Mouse (Mus musculus): ENCODE data around the gene Pitpnc1. TPM values are rescaled to one million over a fixed set of nuclear protein-coding genes. Genes with fewer than 3 reads are reported as not detected.
A peak's percentile ranks its signal among the peaks of the same experiment; 100 is the strongest.

The Pitpnc1 gene
- total and polyA plus RNA-seq, 2 experiments, result 3.5 to 9.4 TPM

DNA sequence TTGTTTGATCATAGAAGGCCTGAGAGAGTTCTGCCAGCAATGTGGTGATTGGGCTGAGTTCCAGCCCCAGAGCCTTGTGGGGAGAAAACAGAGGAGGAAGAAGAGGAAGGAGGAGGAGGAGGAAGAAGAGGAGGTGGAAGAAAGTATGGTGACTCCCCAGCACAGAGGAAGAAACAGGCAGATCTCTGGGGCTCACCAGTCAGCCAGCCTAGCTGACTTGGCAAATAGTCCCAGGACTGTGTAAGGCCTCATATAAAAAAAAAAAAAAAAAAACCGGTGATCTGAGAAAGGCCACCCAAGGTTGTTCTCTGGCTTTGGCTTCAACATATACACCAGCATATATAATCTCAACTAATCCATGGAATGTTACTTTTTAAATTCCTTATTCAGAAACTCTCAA, 4.5 kb downstream of the Pitpnc1 start:
- TF ChIP-seq POLR2A (IDR thresholded peaks at IDR 0.05; ENCODE audit: extremely low read depth, insufficient read depth, low read length), result no peak
- TF ChIP-seq CTCF (IDR thresholded peaks at IDR 0.05; ENCODE audit: low read depth, low read length), result no peak
- 0% methylated on average over 1 of the region's 1 CpGs for WGBS
- no peak overlapping the region; the same call in 1 of the 2 replicates for H3K4me3 ChIP-seq (ENCODE audit: insufficient read depth, low read depth, low read length)
- no peaks in the 10 kb centered on the region for H3K27me3 ChIP-seq (ENCODE audit: control insufficient read depth, insufficient read depth, low read length)
- peaks cover 42% of the 10 kb centered on the region for H3K79me2 ChIP-seq (ENCODE audit: control insufficient read depth, insufficient read depth, low read length)
- H3K9ac ChIP-seq (ENCODE audit: low read depth, low read length), result peak overlapping the region; percentile 66
- no peaks in the 10 kb centered on the region for H3K36me3 ChIP-seq (ENCODE audit: control insufficient read depth, insufficient read depth, low read length)
- H3K4me1 ChIP-seq (ENCODE audit: control insufficient read depth, insufficient read depth, low read length), result peaks cover 25% of the 10 kb centered on the region
- peak; percentile 39 for DNase-seq (ENCODE audit: extremely low read depth, low read depth, low spot score)
- peak overlapping the region; percentile 85 for H3K27ac ChIP-seq (replicated peaks; ENCODE audit: insufficient read depth, low read depth, low read length)

DNA sequence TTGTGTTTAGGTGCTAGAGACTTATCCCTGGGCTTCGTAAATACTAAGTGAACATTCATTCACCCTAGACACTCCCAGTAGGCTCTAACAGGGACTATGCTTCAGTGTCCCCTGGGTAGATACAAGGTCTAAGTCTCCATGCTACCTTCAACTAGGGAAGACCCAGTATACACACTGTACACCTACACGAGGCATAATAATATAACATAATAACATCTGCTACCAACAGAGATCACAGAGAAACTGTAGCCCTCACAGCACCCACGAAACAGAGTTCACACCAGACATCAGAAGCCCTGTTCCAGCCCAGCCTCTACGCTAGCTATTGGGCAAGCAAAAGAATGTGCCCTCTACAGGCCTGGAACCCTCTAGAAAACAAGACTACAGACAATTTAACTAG, 5.5 kb downstream of the Pitpnc1 start:
- WGBS, result 84% methylated on average over 4 of the region's 4 CpGs
- peaks cover 43% of the 10 kb centered on the region for H3K79me2 ChIP-seq (ENCODE audit: control insufficient read depth, insufficient read depth, low read length)
- peaks cover 25% of the 10 kb centered on the region for H3K4me1 ChIP-seq (ENCODE audit: control insufficient read depth, insufficient read depth, low read length)
- no peak overlapping the region for H3K9ac ChIP-seq (ENCODE audit: low read depth, low read length)
- no peaks in the 10 kb centered on the region for H3K36me3 ChIP-seq (ENCODE audit: control insufficient read depth, insufficient read depth, low read length)
- DNase-seq (ENCODE audit: extremely low read depth, low read depth, low spot score), result no peak
- no peak overlapping the region for H3K27ac ChIP-seq (replicated peaks; ENCODE audit: insufficient read depth, low read depth, low read length)
- TF ChIP-seq POLR2A (IDR thresholded peaks at IDR 0.05; ENCODE audit: extremely low read depth, insufficient read depth, low read length), result no peak
- no peak for TF ChIP-seq CTCF (IDR thresholded peaks at IDR 0.05; ENCODE audit: low read depth, low read length)
- no peak overlapping the region for H3K4me3 ChIP-seq (ENCODE audit: insufficient read depth, low read depth, low read length)
- no peaks in the 10 kb centered on the region for H3K27me3 ChIP-seq (ENCODE audit: control insufficient read depth, insufficient read depth, low read length)

DNA sequence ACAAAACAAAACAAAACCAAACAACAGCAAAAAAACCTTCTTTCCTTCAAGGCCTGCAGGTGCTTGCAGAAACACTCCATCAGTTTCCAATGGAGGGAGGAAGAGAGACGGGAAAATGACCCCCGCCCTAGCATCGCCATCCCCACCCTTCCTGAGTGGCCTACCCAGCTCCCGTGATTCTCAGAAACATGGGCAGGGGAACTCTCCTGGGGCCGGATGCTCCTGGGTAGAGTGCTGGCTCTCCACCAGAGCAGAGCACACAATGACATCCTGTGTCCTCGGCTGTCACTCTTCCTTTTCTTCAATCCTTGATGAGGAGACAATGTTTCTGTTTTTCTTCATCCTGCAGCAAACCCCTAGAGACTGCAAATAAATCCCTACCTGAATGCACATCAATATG, 6.4 kb downstream of the Pitpnc1 start:
- peaks cover 25% of the 10 kb centered on the region for H3K4me1 ChIP-seq (ENCODE audit: control insufficient read depth, insufficient read depth, low read length)
- no peak overlapping the region for H3K4me3 ChIP-seq (ENCODE audit: insufficient read depth, low read depth, low read length)
- H3K27me3 ChIP-seq (ENCODE audit: control insufficient read depth, insufficient read depth, low read length), result no peaks in the 10 kb centered on the region
- no peak for DNase-seq (ENCODE audit: extremely low read depth, low read depth, low spot score)
- TF ChIP-seq CTCF (IDR thresholded peaks at IDR 0.05; ENCODE audit: low read depth, low read length), result no peak
- no peak for TF ChIP-seq POLR2A (IDR thresholded peaks at IDR 0.05; ENCODE audit: extremely low read depth, insufficient read depth, low read length)
- no peak overlapping the region for H3K27ac ChIP-seq (replicated peaks; ENCODE audit: insufficient read depth, low read depth, low read length)
- peaks cover 41% of the 10 kb centered on the region; the same call in 1 of the 2 replicates for H3K79me2 ChIP-seq (ENCODE audit: control insufficient read depth, insufficient read depth, low read length)
- H3K9ac ChIP-seq (ENCODE audit: low read depth, low read length), result no peak overlapping the region
- 62% methylated on average over 6 of the region's 6 CpGs for WGBS
- H3K36me3 ChIP-seq (ENCODE audit: control insufficient read depth, insufficient read depth, low read length), result no peaks in the 10 kb centered on the region

DNA sequence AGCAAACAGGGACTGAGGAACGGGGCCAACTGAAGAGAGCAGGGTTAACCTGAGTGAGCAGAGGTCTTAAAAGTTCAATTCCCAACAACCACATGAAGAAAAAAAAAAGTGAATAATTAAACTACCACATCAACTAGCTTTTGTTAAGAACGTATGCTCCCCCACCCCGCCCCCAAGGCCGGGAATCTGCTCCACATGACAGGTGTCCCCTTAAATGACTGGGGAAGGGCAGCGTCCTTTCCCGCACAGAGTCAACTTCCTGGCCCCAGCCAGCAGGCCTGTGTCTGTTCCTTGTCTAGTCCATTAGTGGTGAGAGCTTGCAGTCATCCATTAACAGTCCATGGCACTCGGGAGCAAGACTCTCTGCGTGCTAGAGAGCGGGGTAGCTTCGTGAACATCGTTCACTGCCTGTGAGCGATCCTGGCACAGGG, 7.2 kb downstream of the Pitpnc1 start:
- Histone ChIP-seq H3K4me1 (ENCODE audit: control insufficient read depth, insufficient read depth, low read length) (peaks cover 23% of the 10 kb centered on the region), H3K27me3 (ENCODE audit: control insufficient read depth, insufficient read depth, low read length) (no peaks in the 10 kb centered on the region), H3K36me3 (ENCODE audit: control insufficient read depth, insufficient read depth, low read length) (no peaks in the 10 kb centered on the region), H3K27ac (replicated peaks; ENCODE audit: insufficient read depth, low read depth, low read length) (0 out of 2 replicates have a peak overlapping the region, but pooled peaks have one; percentile 1), H3K79me2 (ENCODE audit: control insufficient read depth, insufficient read depth, low read length) (peaks cover 41% of the 10 kb centered on the region; the same call in 1 of the 2 replicates), H3K9ac (ENCODE audit: low read depth, low read length) (no peak overlapping the region), H3K4me3 (ENCODE audit: insufficient read depth, low read depth, low read length) (no peak overlapping the region)
- no peak for TF ChIP-seq POLR2A (IDR thresholded peaks at IDR 0.05; ENCODE audit: extremely low read depth, insufficient read depth, low read length)
- no peak for TF ChIP-seq CTCF (IDR thresholded peaks at IDR 0.05; ENCODE audit: low read depth, low read length)
- WGBS, result 41% methylated on average over 12 of the region's 12 CpGs
- peak; percentile 59 for DNase-seq (ENCODE audit: extremely low read depth, low read depth, low spot score)

DNA sequence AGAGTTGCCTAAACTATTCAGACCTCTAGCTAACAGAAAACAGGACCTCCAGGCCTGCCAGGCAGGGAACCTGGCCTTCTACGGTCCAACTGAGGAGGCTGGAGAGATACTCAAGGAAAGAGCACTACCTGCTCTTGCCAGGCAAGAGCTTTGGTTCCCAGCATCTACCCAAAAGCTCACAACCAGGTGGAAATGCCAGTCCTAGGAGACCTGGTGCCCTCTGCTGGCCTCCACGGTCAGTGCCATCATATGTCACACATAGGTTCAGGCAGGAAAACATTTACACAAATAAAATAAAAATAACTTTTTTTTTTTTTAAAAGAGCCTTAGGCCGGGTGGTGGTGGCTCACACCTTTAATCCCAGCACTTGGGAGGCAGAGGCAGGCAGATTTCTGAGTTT, 8.0 kb downstream of the Pitpnc1 start:
- H3K27ac ChIP-seq (replicated peaks; ENCODE audit: insufficient read depth, low read depth, low read length), result no peak overlapping the region
- H3K79me2 ChIP-seq (ENCODE audit: control insufficient read depth, insufficient read depth, low read length), result peaks cover 43% of the 10 kb centered on the region; the same call in 1 of the 2 replicates
- TF ChIP-seq CTCF (IDR thresholded peaks at IDR 0.05; ENCODE audit: low read depth, low read length), result peak; percentile 66
- TF ChIP-seq POLR2A (IDR thresholded peaks at IDR 0.05; ENCODE audit: extremely low read depth, insufficient read depth, low read length), result no peak
- H3K27me3 ChIP-seq (ENCODE audit: control insufficient read depth, insufficient read depth, low read length), result no peaks in the 10 kb centered on the region
- 96% methylated on average over 3 of the region's 3 CpGs for WGBS
- no peaks in the 10 kb centered on the region for H3K36me3 ChIP-seq (ENCODE audit: control insufficient read depth, insufficient read depth, low read length)
- peaks cover 22% of the 10 kb centered on the region for H3K4me1 ChIP-seq (ENCODE audit: control insufficient read depth, insufficient read depth, low read length)
- H3K4me3 ChIP-seq (ENCODE audit: insufficient read depth, low read depth, low read length), result no peak overlapping the region
- no peak overlapping the region for H3K9ac ChIP-seq (ENCODE audit: low read depth, low read length)
- DNase-seq (ENCODE audit: extremely low read depth, low read depth, low spot score), result no peak

- no peaks in the 10 kb centered on the region for H3K27me3 ChIP-seq (ENCODE audit: control insufficient read depth, insufficient read depth, low read length)
- DNase-seq (ENCODE audit: extremely low read depth, low read depth, low spot score), result no peak
- WGBS, result 92% methylated on average over 7 of the region's 7 CpGs
- H3K4me1 ChIP-seq (ENCODE audit: control insufficient read depth, insufficient read depth, low read length), result peaks cover 10% of the 10 kb centered on the region
- H3K9ac ChIP-seq (ENCODE audit: low read depth, low read length), result no peak overlapping the region
- H3K36me3 ChIP-seq (ENCODE audit: control insufficient read depth, insufficient read depth, low read length), result no peaks in the 10 kb centered on the region
- H3K27ac ChIP-seq (replicated peaks; ENCODE audit: insufficient read depth, low read depth, low read length), result no peak overlapping the region
- TF ChIP-seq POLR2A (IDR thresholded peaks at IDR 0.05; ENCODE audit: extremely low read depth, insufficient read depth, low read length) (no peak), CTCF (IDR thresholded peaks at IDR 0.05; ENCODE audit: low read depth, low read length) (no peak)
- peaks cover 49% of the 10 kb centered on the region; the same call in 1 of the 2 replicates for H3K79me2 ChIP-seq (ENCODE audit: control insufficient read depth, insufficient read depth, low read length)
- H3K4me3 ChIP-seq (ENCODE audit: insufficient read depth, low read depth, low read length), result no peak overlapping the region
Observed at GRCm38 (mm10) chr11:107459828-107460227, 10.7 kb downstream of the Pitpnc1 start.
